Mouse (Mus musculus): Measurements from ENCODE around the gene 2310061N02Rik. TPM values are rescaled to one million over a fixed set of nuclear protein-coding genes. Genes with fewer than 3 reads are reported as not detected.

2310061N02Rik gene
- polyA plus RNA-seq, 1 experiment = not detected

- Histone ChIP-seq H3K4me1 (ENCODE audit: control insufficient read depth, insufficient read depth, low read length) (peaks cover 2% of the 10 kb centered on the region; the same call in 1 of the 2 replicates), H3K27me3 (ENCODE audit: control insufficient read depth, insufficient read depth, low read length) (no peaks in the 10 kb centered on the region), H3K27ac (ENCODE audit: control insufficient read depth, insufficient read depth, low read depth, low read length) (no peak overlapping the region), H3K4me3 (ENCODE audit: control insufficient read depth, low read depth, low read length) (no peak overlapping the region), H3K36me3 (ENCODE audit: control insufficient read depth, insufficient read depth, low read length) (no peaks in the 10 kb centered on the region)
- TF ChIP-seq POLR2A (IDR thresholded peaks at IDR 0.05; ENCODE audit: control insufficient read depth, low read depth, low read length) (no peak), CTCF (IDR thresholded peaks at IDR 0.05; ENCODE audit: control insufficient read depth, insufficient read depth, insufficient replicate concordance, low read depth, low read length) (no peak)
Observed at GRCm38 (mm10) chr16:88716549-88716948, 8.8 kb upstream of the 2310061N02Rik start.

DNA sequence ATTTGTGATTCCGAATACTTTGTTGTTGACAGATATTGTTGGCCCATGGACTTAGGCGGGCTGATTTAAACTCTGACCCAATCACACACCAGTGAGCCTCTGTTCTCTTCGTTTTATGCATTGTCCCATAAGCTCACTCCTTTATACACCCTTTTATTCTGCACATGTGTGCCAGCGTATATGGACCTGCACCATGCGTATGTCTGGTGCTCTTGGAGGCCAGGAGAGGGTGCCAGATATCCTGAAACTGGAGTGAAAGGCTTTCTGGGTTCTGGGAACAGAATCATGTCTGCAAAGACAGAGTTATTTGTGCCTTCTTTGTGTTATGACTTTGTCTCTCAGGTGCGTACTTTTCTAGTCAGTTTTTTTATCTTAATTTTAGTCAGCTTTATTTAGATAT lies 3.5 kb upstream of the 2310061N02Rik start:
- peaks cover 2% of the 10 kb centered on the region; the same call in 1 of the 2 replicates for H3K4me1 ChIP-seq (ENCODE audit: control insufficient read depth, insufficient read depth, low read length)
- no peak overlapping the region for H3K4me3 ChIP-seq (ENCODE audit: control insufficient read depth, low read depth, low read length)
- H3K36me3 ChIP-seq (ENCODE audit: control insufficient read depth, insufficient read depth, low read length) = no peaks in the 10 kb centered on the region
- H3K27ac ChIP-seq (ENCODE audit: control insufficient read depth, insufficient read depth, low read depth, low read length) = no peak overlapping the region
- TF ChIP-seq CTCF (IDR thresholded peaks at IDR 0.05; ENCODE audit: control insufficient read depth, insufficient read depth, insufficient replicate concordance, low read depth, low read length) = no peak
- TF ChIP-seq POLR2A (IDR thresholded peaks at IDR 0.05; ENCODE audit: control insufficient read depth, low read depth, low read length) = no peak
- no peaks in the 10 kb centered on the region for H3K27me3 ChIP-seq (ENCODE audit: control insufficient read depth, insufficient read depth, low read length)

GRCm38 (mm10) chr16:88710757-88711156 lies 3.0 kb upstream of the 2310061N02Rik start:
- TF ChIP-seq CTCF (IDR thresholded peaks at IDR 0.05; ENCODE audit: control insufficient read depth, insufficient read depth, insufficient replicate concordance, low read depth, low read length) (no peak), POLR2A (IDR thresholded peaks at IDR 0.05; ENCODE audit: control insufficient read depth, low read depth, low read length) (no peak)
- H3K27me3 ChIP-seq (ENCODE audit: control insufficient read depth, insufficient read depth, low read length) = no peaks in the 10 kb centered on the region
- peaks cover 2% of the 10 kb centered on the region; the same call in 1 of the 2 replicates for H3K4me1 ChIP-seq (ENCODE audit: control insufficient read depth, insufficient read depth, low read length)
- no peaks in the 10 kb centered on the region for H3K36me3 ChIP-seq (ENCODE audit: control insufficient read depth, insufficient read depth, low read length)
- H3K4me3 ChIP-seq (ENCODE audit: control insufficient read depth, low read depth, low read length) = no peak overlapping the region
- no peak overlapping the region for H3K27ac ChIP-seq (ENCODE audit: control insufficient read depth, insufficient read depth, low read depth, low read length)

DNA sequence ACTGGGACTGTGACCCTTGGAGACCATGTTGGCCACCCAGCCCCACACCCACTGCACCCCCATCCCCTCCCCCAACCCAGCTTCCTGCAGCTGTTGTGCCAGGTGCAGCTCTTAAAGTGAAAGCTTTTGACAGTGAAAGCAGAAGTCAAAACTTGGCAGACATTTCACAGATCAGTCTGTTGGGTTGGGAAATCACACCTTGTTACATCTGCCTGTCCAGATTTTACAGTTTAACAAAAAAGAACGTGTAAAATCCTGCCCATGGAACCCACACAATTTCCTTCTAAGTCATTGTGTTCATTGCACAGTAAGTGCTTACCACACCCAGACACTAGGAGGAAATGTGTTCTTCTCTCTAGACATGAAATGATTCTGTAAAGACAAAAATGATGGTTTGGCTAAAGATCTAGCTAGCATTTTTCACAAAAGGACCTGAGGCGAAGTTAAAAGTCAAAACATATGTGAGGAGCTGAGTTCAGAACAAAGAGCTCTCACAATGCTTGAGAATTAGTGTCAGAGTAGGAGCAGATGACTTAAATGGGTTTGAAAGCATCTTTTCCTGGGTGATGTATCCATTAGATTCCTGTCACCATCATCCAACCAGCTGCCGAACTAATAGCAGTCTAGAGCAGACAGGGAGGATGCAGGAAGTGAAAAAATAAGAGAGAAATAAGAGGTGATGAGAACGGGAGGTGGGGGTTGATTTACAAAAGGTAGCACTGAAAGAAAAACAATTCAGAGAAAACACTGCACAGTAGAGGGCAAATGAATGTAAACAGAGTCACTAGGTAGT lies 6.5 kb downstream of the 2310061N02Rik start:
- Histone ChIP-seq H3K36me3 (ENCODE audit: control insufficient read depth, insufficient read depth, low read length) (no peaks in the 10 kb centered on the region), H3K27ac (ENCODE audit: control insufficient read depth, insufficient read depth, low read depth, low read length) (no peak overlapping the region), H3K4me3 (ENCODE audit: control insufficient read depth, low read depth, low read length) (no peak overlapping the region), H3K27me3 (ENCODE audit: control insufficient read depth, insufficient read depth, low read length) (no peaks in the 10 kb centered on the region), H3K4me1 (ENCODE audit: control insufficient read depth, insufficient read depth, low read length) (no peaks in the 10 kb centered on the region)
- no peak for TF ChIP-seq POLR2A (IDR thresholded peaks at IDR 0.05; ENCODE audit: control insufficient read depth, low read depth, low read length)
- no peak for TF ChIP-seq CTCF (IDR thresholded peaks at IDR 0.05; ENCODE audit: control insufficient read depth, insufficient read depth, insufficient replicate concordance, low read depth, low read length)

DNA sequence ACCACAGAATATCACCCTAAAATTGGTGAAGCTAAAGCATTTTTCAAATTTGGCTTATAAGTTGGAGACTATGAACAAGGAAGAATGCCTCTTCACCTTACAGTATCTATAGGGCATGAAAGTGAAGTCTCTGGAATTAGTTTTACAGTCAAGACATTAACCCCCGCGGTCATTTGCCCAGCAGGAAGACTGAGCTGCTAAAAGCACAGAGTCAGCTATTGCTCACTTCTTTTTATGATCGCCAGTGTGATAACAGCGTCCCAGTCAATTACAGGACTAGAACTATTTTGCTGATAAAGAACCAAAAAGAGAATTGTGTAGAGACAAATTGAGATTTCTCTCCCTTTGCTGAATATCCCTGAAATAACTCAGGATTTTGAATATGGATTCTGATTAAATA lies 11.5 kb downstream of the 2310061N02Rik start:
- H3K36me3 ChIP-seq (ENCODE audit: control insufficient read depth, insufficient read depth, low read length) = no peaks in the 10 kb centered on the region
- TF ChIP-seq POLR2A (IDR thresholded peaks at IDR 0.05; ENCODE audit: control insufficient read depth, low read depth, low read length) = no peak
- TF ChIP-seq CTCF (IDR thresholded peaks at IDR 0.05; ENCODE audit: control insufficient read depth, insufficient read depth, insufficient replicate concordance, low read depth, low read length) = no peak
- H3K4me3 ChIP-seq (ENCODE audit: control insufficient read depth, low read depth, low read length) = no peak overlapping the region
- no peak overlapping the region for H3K27ac ChIP-seq (ENCODE audit: control insufficient read depth, insufficient read depth, low read depth, low read length)
- no peaks in the 10 kb centered on the region for H3K4me1 ChIP-seq (ENCODE audit: control insufficient read depth, insufficient read depth, low read length)
- H3K27me3 ChIP-seq (ENCODE audit: control insufficient read depth, insufficient read depth, low read length) = no peaks in the 10 kb centered on the region

GRCm38 (mm10) chr16:88681282-88681681 lies 26.5 kb downstream of the 2310061N02Rik start:
- no peak overlapping the region for H3K4me3 ChIP-seq (ENCODE audit: control insufficient read depth, low read depth, low read length)
- no peak overlapping the region for H3K27ac ChIP-seq (ENCODE audit: control insufficient read depth, insufficient read depth, low read depth, low read length)
- H3K27me3 ChIP-seq (ENCODE audit: control insufficient read depth, insufficient read depth, low read length) = no peaks in the 10 kb centered on the region
- TF ChIP-seq POLR2A (IDR thresholded peaks at IDR 0.05; ENCODE audit: control insufficient read depth, low read depth, low read length) = no peak
- TF ChIP-seq CTCF (IDR thresholded peaks at IDR 0.05; ENCODE audit: control insufficient read depth, insufficient read depth, insufficient replicate concordance, low read depth, low read length) = no peak
- H3K4me1 ChIP-seq (ENCODE audit: control insufficient read depth, insufficient read depth, low read length) = peaks cover 3% of the 10 kb centered on the region
- H3K36me3 ChIP-seq (ENCODE audit: control insufficient read depth, insufficient read depth, low read length) = no peaks in the 10 kb centered on the region

GRCm38 (mm10) chr16:88679099-88679498 lies 28.7 kb downstream of the 2310061N02Rik start:
- H3K4me3 ChIP-seq (ENCODE audit: control insufficient read depth, low read depth, low read length) = no peak overlapping the region
- no peaks in the 10 kb centered on the region for H3K36me3 ChIP-seq (ENCODE audit: control insufficient read depth, insufficient read depth, low read length)
- TF ChIP-seq CTCF (IDR thresholded peaks at IDR 0.05; ENCODE audit: control insufficient read depth, insufficient read depth, insufficient replicate concordance, low read depth, low read length) = no peak
- TF ChIP-seq POLR2A (IDR thresholded peaks at IDR 0.05; ENCODE audit: control insufficient read depth, low read depth, low read length) = no peak
- H3K27ac ChIP-seq (ENCODE audit: control insufficient read depth, insufficient read depth, low read depth, low read length) = no peak overlapping the region
- peaks cover 3% of the 10 kb centered on the region for H3K4me1 ChIP-seq (ENCODE audit: control insufficient read depth, insufficient read depth, low read length)
- H3K27me3 ChIP-seq (ENCODE audit: control insufficient read depth, insufficient read depth, low read length) = no peaks in the 10 kb centered on the region

Data from testis, adult 2 months (tissue).